Mouse (Mus musculus): ENCODE measurements around the gene Tsacc. TPM values are rescaled to one million over a fixed set of nuclear protein-coding genes. Genes with fewer than 3 reads are reported as not detected.

The Tsacc gene
- polyA plus RNA-seq, 1 experiment from 2014 or later = 16.1 TPM

DNA sequence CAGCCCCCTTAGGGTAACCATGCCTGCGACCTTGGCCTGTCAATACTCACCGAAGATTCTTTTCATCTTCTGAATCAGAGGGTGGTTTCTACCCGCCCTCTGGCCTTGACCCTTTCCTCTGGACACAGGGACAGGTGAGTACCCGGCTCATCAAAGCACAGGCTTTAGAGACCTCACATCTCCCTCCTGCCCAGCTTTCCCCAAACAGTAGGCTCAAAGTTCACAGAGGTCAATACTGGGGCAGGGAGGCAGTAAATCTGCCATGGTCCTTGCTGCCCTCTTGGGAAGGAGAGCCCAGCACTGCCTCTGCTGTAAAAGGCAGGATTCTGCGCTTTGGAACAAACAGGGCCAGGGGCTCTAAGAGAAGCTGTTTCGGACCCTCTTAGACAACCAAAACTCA lies 44.1 kb downstream of the Tsacc start:
- no peaks in the 10 kb centered on the region for H3K4me1 ChIP-seq
- no peak overlapping the region for H3K27ac ChIP-seq
- H3K9me3 ChIP-seq = no peaks in the 10 kb centered on the region
- H3K4me2 ChIP-seq (replicated peaks) = no peak overlapping the region
- H3K9ac ChIP-seq = no peak overlapping the region
- WGBS = 75% methylated on average over 6 of the region's 6 CpGs
- H3K4me3 ChIP-seq = no peak overlapping the region
- peaks cover 45% of the 10 kb centered on the region for H3K27me3 ChIP-seq
- H3K36me3 ChIP-seq = no peaks in the 10 kb centered on the region
- no peak for ATAC-seq (ENCODE audit: insufficient number of reproducible peaks, insufficient read depth, low FRiP score, low TSS enrichment)

DNA sequence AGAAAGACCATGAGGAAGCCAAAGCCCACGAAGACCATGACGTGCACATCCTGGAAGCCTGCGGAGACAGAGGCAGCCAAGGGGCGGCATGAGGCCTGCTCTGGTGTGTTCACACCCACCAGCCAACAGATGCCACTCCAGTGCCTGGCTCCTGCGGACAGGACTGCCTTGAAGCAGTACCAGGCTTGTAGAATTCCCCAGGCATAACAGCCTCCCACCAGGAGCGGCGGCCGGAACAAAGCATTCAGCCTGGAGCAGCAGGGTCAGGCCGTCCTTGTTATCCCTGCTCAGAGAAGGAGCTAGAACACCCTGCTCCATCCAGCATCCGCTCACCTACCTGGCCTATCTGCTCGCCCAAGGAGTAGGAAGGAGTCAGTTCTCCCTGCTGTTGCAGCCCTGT lies 48.4 kb downstream of the Tsacc start:
- 67% methylated on average over 11 of the region's 11 CpGs for WGBS
- H3K36me3 ChIP-seq = no peaks in the 10 kb centered on the region
- no peak overlapping the region for H3K27ac ChIP-seq
- no peak overlapping the region for H3K4me2 ChIP-seq (replicated peaks)
- H3K9ac ChIP-seq = no peak overlapping the region
- H3K4me3 ChIP-seq = no peak overlapping the region
- ATAC-seq (ENCODE audit: insufficient number of reproducible peaks, insufficient read depth, low FRiP score, low TSS enrichment) = no peak
- no peaks in the 10 kb centered on the region for H3K9me3 ChIP-seq
- no peaks in the 10 kb centered on the region for H3K4me1 ChIP-seq
- H3K27me3 ChIP-seq = peaks cover 45% of the 10 kb centered on the region

DNA sequence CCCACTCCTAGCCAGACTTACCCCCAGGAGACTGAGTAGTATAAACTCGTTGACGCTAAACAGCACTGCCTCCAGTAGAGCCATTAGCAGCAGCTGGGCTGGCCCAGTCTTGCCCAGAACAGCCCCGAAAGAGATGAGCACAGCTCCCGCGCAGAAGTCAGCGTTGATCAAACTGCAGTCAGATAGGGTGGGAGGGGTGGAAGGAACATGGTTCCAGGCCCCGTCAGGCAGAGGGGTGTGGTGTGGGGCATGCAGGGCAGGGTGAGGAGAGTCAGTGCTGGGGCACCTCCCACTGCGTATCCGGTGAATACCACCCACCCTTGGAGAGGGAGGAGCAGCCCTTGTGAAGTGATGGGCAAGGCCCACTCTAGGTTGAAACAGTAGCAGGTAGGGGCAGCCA lies 49.1 kb downstream of the Tsacc start:
- Histone ChIP-seq H3K4me1 (no peaks in the 10 kb centered on the region), H3K36me3 (no peaks in the 10 kb centered on the region), H3K9me3 (no peaks in the 10 kb centered on the region), H3K4me2 (replicated peaks) (no peak overlapping the region), H3K27me3 (peaks cover 45% of the 10 kb centered on the region), H3K4me3 (no peak overlapping the region), H3K27ac (no peak overlapping the region), H3K9ac (no peak overlapping the region)
- 70% methylated on average over 9 of the region's 9 CpGs for WGBS
- no peak for ATAC-seq (ENCODE audit: insufficient number of reproducible peaks, insufficient read depth, low FRiP score, low TSS enrichment)

GRCm38 (mm10) chr3:88245811-88246210 lies 51.0 kb downstream of the Tsacc start:
- no peaks in the 10 kb centered on the region for H3K36me3 ChIP-seq
- no peak overlapping the region for H3K9ac ChIP-seq
- no peak overlapping the region for H3K4me3 ChIP-seq
- H3K4me2 ChIP-seq (replicated peaks) = no peak overlapping the region
- peaks cover 61% of the 10 kb centered on the region for H3K27me3 ChIP-seq
- no peaks in the 10 kb centered on the region for H3K9me3 ChIP-seq
- H3K27ac ChIP-seq = no peak overlapping the region
- no peaks in the 10 kb centered on the region; the same call in 1 of the 2 replicates for H3K4me1 ChIP-seq
- ATAC-seq (ENCODE audit: insufficient number of reproducible peaks, insufficient read depth, low FRiP score, low TSS enrichment) = no peak
- WGBS = 18% methylated on average over 13 of the region's 13 CpGs

- WGBS = 5% methylated on average over 2 of the region's 2 CpGs
- no peaks in the 10 kb centered on the region for H3K36me3 ChIP-seq
- no peak overlapping the region for H3K9ac ChIP-seq
- H3K27ac ChIP-seq = no peak overlapping the region
- H3K27me3 ChIP-seq = peaks cover 78% of the 10 kb centered on the region
- H3K4me2 ChIP-seq (replicated peaks) = no peak overlapping the region
- H3K4me1 ChIP-seq = no peaks in the 10 kb centered on the region; the same call in 1 of the 2 replicates
- no peak for ATAC-seq (ENCODE audit: insufficient number of reproducible peaks, insufficient read depth, low FRiP score, low TSS enrichment)
- H3K4me3 ChIP-seq = no peak overlapping the region
- H3K9me3 ChIP-seq = no peaks in the 10 kb centered on the region
Measured at GRCm38 (mm10) chr3:88244071-88244470, 52.7 kb downstream of the Tsacc start.

DNA sequence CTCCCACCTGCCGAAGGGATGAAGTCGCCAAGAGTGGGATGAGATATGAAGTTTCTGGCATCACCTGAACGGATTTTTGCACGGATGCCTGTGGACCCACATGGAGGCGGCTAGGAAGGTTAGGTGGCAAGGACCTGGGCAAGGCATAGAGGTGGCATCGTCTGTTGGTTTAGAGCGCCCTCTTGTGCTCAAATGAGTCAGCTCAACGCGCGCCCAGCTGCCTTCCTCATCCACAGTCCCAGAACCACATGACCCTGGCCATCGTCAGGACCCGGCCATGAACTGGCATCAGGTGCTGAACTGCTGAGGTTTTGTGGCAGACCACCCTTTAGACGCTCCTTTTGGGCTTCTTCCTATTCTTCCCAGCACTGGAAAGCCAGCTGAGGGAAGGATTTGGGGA lies 54.3 kb downstream of the Tsacc start:
- H3K4me2 ChIP-seq (replicated peaks) = no peak overlapping the region
- H3K36me3 ChIP-seq = no peaks in the 10 kb centered on the region
- no peaks in the 10 kb centered on the region for H3K9me3 ChIP-seq
- H3K4me1 ChIP-seq = no peaks in the 10 kb centered on the region; the same call in 1 of the 2 replicates
- peaks cover 86% of the 10 kb centered on the region for H3K27me3 ChIP-seq
- H3K4me3 ChIP-seq = no peak overlapping the region
- no peak for ATAC-seq (ENCODE audit: insufficient number of reproducible peaks, insufficient read depth, low FRiP score, low TSS enrichment)
- WGBS = 3% methylated on average over 13 of the region's 13 CpGs
- H3K9ac ChIP-seq = no peak overlapping the region
- H3K27ac ChIP-seq = no peak overlapping the region

DNA sequence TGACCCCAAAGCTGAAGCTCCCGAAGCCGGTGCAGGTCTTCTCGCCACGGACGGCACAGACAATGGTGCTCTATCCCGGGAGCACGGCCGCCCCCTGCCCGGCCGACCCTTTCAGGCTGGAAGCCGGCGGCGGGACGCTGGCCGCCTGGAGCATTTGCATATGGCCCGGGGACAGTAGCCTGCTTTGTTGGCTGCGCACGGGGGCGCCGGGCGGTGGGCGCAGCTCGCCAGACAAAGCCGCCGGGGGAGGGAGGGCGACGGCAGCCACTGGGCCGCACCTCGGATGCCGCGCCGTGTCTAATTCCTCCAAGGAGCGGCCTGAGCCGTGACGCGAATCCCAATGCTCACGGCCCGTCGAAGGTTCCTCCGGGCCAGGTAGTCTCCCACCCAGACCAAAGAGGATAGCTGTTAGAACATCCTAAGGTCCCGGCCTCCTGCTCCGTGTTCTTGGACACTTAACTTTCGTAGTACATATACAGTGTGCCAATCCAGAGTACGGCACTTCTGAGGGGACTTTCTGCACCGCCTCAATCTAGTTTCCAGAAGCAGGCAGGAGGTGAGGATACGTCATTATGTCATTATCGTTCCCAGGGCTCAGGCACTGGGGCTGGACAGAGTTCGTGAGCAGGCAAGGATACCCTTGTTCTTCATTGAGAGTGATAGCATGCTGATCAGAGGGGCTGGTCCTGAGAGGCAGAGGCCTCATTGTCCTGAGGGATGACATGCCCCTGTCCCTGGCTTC lies 55.6 kb downstream of the Tsacc start:
- H3K27me3 ChIP-seq = peaks cover 97% of the 10 kb centered on the region
- H3K4me1 ChIP-seq = no peaks in the 10 kb centered on the region; the same call in 1 of the 2 replicates
- no peak overlapping the region for H3K27ac ChIP-seq
- peak overlapping the region; percentile 40 for H3K4me2 ChIP-seq (replicated peaks)
- no peak for ATAC-seq (ENCODE audit: insufficient number of reproducible peaks, insufficient read depth, low FRiP score, low TSS enrichment)
- peak overlapping the region; percentile 15; the same call in 1 of the 2 replicates for H3K9ac ChIP-seq
- 2% methylated on average over 47 of the region's 48 CpGs for WGBS
- no peaks in the 10 kb centered on the region for H3K9me3 ChIP-seq
- no peaks in the 10 kb centered on the region for H3K36me3 ChIP-seq
- peak overlapping the region; percentile 27 for H3K4me3 ChIP-seq

- 53% methylated on average over 4 of the region's 4 CpGs for WGBS
- ATAC-seq (ENCODE audit: insufficient number of reproducible peaks, insufficient read depth, low FRiP score, low TSS enrichment) = no peak
- H3K9ac ChIP-seq = no peak overlapping the region
Measured at GRCm38 (mm10) chr3:88239446-88239845, 57.4 kb downstream of the Tsacc start.

GRCm38 (mm10) chr3:88238866-88239391 lies 57.9 kb downstream of the Tsacc start:
- Histone ChIP-seq H3K36me3 (no peaks in the 10 kb centered on the region), H3K27me3 (peaks cover 90% of the 10 kb centered on the region), H3K9ac (no peak overlapping the region), H3K4me2 (replicated peaks) (no peak overlapping the region), H3K4me3 (no peak overlapping the region), H3K27ac (no peak overlapping the region), H3K4me1 (no peaks in the 10 kb centered on the region; the same call in 1 of the 2 replicates), H3K9me3 (no peaks in the 10 kb centered on the region)
- WGBS = 31% methylated on average over 8 of the region's 8 CpGs
- no peak for ATAC-seq (ENCODE audit: insufficient number of reproducible peaks, insufficient read depth, low FRiP score, low TSS enrichment)

More at GRCm38 (mm10) chr3:88239446-88239845, 57.4 kb downstream of the Tsacc start:
- Histone ChIP-seq H3K9me3 (no peaks in the 10 kb centered on the region), H3K27ac (no peak overlapping the region), H3K4me3 (no peak overlapping the region), H3K36me3 (no peaks in the 10 kb centered on the region), H3K4me2 (replicated peaks) (no peak overlapping the region), H3K4me1 (no peaks in the 10 kb centered on the region; the same call in 1 of the 2 replicates), H3K27me3 (peaks cover 93% of the 10 kb centered on the region)

GRCm38 (mm10) chr3:88237556-88238194 lies 59.1 kb downstream of the Tsacc start:
- no peak for ATAC-seq (ENCODE audit: insufficient number of reproducible peaks, insufficient read depth, low FRiP score, low TSS enrichment)
- no peak overlapping the region for H3K9ac ChIP-seq
- H3K9me3 ChIP-seq = no peaks in the 10 kb centered on the region
- 3% methylated on average over 10 of the region's 10 CpGs for WGBS
- no peak overlapping the region for H3K4me3 ChIP-seq
- H3K4me2 ChIP-seq (replicated peaks) = no peak overlapping the region
- H3K36me3 ChIP-seq = no peaks in the 10 kb centered on the region
- H3K27me3 ChIP-seq = peaks cover 90% of the 10 kb centered on the region
- H3K4me1 ChIP-seq = no peaks in the 10 kb centered on the region; the same call in 1 of the 2 replicates
- H3K27ac ChIP-seq = no peak overlapping the region

DNA sequence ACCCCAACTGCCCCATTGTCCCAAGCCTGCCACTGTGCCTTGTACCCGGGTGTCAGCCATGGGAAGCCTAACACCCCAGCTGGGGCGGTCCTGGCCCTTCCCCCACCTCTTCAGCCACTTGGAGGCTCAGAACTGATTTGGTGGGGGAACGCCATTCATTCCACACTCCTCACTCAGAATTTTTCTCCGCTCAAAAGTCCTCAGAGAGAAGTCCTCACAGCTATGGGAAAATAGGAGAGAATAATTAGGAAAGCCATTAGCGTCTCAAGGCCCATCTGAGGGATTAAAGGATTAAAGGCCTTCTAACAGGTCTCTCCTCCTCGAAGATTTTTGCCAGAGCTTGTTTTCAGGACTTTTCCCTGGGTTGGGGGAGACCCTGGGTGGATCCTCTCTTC lies 59.6 kb downstream of the Tsacc start:
- no peak for ATAC-seq (ENCODE audit: insufficient number of reproducible peaks, insufficient read depth, low FRiP score, low TSS enrichment)
- Histone ChIP-seq H3K9me3 (no peaks in the 10 kb centered on the region), H3K4me3 (no peak overlapping the region), H3K27me3 (peaks cover 88% of the 10 kb centered on the region), H3K4me2 (replicated peaks) (no peak overlapping the region), H3K9ac (no peak overlapping the region), H3K36me3 (no peaks in the 10 kb centered on the region), H3K27ac (no peak overlapping the region), H3K4me1 (no peaks in the 10 kb centered on the region; the same call in 1 of the 2 replicates)
- 13% methylated on average over 6 of the region's 6 CpGs for whole genome bisulfite sequencing

- Histone ChIP-seq H3K4me1 (no peaks in the 10 kb centered on the region; the same call in 1 of the 2 replicates), H3K36me3 (no peaks in the 10 kb centered on the region), H3K4me3 (no peak overlapping the region), H3K27ac (no peak overlapping the region), H3K9ac (no peak overlapping the region), H3K9me3 (no peaks in the 10 kb centered on the region), H3K27me3 (peaks cover 87% of the 10 kb centered on the region), H3K4me2 (replicated peaks) (no peak overlapping the region)
- ATAC-seq (ENCODE audit: insufficient number of reproducible peaks, insufficient read depth, low FRiP score, low TSS enrichment) = no peak
- 42% methylated on average over 2 of the region's 2 CpGs for WGBS
Measured at GRCm38 (mm10) chr3:88235616-88236015, 61.2 kb downstream of the Tsacc start.
